Mouse (Mus musculus): ENCODE data around the gene Igsf11. TPM values are rescaled to one million over a fixed set of nuclear protein-coding genes. Genes with fewer than 3 reads are reported as not detected.

The Igsf11 gene
- not detected in 4 replicates for total RNA-seq (2023)

GRCm38 (mm10) chr16:38892371-38892770 lies at the start of gene Igsf11:
Igsf11 (plus strand) TSS chr16:38892671.

Other genes starting within 250 kb of the Igsf11 start
- gene Arhgap31, start 179.4 kb upstream of the Igsf11 start, total RNA-seq (2023): 2.8 to 3.8 TPM (median 3.6 TPM) in 4 replicates
- 0.50 to 0.66 TPM (median 0.55 TPM) in 3 of 4 replicates, not detected in the other for gene B4galt4, start 150.4 kb upstream of the Igsf11 start, total RNA-seq (2023)
- gene Upk1b, start 92.3 kb upstream of the Igsf11 start, total RNA-seq (2023): 0.28 TPM in 1 of 4 replicates, not detected in the others
- gene 4930435E12Rik, start 63.9 kb upstream of the Igsf11 start, total RNA-seq (2023): not detected in 4 replicates

Measured in B cell, adult 62 days (primary cell).